Mouse (Mus musculus) kidney, adult 8-10 months (tissue): ENCODE results near the gene Lrrc55.
A peak's percentile ranks its signal among the peaks of the same experiment; 100 is the strongest.

ENCODE experiments used
- DNase-seq, 2 experiments: peaks; one replicate each; pipeline ENCODE4 v3.0.0; 2022

Lrrc55 gene

DNA sequence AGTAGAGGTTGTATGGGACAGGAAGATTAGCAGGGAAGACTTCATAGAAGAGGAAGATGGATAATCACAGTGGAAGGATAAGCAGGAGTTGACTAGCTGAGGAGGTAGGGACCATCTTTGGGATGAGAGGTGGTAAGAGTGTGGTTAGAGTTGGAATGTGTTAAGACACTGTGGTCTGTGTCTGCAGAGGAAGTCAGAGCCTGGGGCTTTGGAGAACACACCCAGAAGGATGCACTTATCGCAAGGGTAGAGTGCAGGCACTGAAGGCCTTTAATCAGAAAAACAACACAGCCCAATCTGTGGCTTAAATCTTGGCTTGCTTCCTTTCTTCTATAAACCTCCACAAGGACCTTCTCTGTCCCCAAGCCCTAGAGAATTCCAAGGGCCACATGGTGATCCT lies 28.7 kb downstream of the Lrrc55 start:
- no peak for DNase-seq

DNA sequence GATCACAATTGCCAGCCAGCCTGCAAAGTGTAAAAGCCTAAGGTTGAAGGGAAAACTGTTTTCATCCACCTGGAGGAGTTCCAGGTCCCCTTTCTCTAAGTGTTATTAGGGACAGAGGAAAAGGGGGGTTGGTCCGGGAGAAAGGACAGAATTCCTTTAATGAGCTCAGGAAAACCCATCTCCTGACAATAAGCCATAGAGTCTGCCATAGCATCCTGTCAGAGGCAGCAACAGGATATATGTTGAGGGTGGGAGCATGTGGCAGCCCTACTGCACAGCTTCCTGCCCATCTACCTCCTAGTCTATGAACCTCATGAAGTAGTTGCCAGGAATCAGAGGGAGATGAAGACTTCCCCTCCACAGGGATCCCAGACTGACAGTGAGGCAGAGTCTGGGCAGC lies 29.4 kb downstream of the Lrrc55 start:
- DNase-seq: no peak

DNA sequence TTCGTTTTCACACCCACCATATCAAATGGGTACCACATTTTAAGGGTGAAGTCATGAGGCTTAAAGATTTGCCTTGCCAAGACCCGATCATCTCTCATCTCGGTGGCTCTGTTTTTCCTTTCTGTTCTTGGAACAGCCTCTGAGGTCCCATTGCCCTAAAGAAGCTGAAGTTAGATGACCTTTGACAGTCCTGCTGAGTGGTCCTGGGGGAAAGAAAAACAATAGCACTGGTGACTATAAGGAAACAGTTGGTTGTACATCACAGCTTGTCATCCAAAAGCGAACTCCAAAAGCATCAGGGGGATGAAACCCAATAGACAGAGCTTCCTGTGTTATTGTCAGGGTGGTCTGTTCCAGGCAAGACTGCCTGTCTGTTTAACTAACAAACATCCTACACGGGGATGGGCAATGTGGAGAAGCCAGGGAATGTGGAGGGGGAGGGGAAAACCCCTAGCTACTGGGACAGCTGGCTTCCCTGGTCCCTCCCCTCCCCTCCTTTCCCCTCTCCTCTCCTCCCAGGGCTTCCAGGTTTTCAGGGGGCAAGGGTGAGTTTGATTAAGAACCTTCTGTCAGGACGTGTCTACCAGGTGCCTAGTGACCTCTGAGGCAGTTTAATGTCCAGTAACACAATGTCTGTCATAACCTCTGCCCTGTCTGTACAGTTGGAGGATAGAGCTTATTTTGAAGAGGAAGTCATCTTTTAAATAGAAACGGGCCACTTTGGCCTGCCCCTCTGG lies 33.5 kb downstream of the Lrrc55 start:
- peak; percentile 23 to 50 for DNase-seq

DNA sequence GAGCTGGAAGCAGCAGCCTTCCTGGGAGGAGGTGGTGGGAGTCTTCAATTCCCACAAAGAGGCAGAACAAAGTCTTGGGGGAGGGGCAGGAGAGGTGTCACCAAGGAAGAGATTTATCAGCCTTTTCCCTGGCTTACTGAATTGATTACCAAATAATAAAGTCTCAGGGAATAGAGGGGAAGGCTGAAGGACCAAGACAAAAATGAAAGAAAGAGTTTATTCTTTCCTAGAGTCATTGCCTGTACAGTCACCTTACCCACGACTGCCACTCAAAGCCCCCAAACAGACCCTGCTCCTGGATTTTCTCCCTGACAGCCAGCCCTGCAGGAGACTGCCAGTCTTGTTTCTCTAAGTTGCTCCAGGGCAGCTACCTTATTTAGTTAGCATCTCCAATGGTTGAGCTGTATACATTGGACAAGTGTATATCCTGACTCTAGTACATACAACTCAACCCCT lies 35.3 kb downstream of the Lrrc55 start:
- no peak for DNase-seq

DNA sequence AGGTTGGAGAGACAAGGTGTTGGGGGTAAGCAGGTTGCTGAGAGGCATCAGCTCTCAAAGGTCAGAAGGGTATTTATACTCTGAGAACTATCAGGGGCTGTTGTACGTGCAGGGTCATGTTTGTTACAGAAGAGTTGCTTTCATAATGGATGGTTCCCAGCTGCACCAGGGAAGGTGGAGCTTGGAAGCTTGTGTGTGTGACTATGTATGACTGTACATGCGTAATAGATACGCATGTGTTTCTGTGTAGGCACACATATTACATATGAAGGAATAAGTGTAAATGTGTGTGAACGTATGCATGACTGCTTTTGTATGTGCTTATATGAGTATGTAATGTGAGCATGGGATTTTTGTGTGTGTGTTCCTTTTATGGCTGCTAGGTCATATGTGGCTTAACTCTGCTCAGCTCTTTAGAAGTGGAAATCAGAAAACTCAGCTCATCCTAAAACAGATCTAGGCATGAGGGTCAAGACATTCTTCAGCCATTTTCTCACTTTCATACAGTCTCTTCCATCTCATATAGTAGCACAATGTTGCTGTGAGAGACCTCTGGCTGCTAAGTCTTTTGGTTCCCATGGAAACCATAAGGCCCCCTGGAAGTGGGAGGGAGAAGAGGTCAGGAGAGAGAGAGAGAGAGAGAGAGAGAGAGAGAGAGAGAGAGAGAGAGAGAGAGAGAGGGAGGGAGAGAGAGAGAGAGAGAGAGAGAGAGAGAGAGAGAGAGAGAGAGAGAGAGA lies 35.9 kb downstream of the Lrrc55 start:
- no peak for DNase-seq

DNA sequence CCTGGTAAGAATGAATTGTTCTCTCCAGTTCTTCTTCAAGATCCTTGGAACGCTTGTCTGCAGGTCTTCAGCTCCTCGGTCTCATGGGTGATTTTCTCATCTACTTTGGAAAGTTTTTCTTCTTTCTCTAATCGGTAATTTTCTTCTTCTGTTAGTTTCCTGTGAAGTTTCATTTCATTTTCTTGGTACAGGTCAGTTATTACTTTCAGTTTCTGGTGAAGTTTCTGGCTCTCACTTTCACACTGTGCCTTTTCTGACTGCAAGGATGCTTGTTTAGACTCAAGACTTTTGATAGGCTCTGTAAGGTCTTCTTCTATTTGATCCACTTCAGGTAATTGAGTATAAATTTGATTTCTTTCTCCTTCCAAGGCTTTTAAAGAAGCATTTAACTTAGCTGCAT lies 39.6 kb downstream of the Lrrc55 start:
- no peak for DNase-seq

DNA sequence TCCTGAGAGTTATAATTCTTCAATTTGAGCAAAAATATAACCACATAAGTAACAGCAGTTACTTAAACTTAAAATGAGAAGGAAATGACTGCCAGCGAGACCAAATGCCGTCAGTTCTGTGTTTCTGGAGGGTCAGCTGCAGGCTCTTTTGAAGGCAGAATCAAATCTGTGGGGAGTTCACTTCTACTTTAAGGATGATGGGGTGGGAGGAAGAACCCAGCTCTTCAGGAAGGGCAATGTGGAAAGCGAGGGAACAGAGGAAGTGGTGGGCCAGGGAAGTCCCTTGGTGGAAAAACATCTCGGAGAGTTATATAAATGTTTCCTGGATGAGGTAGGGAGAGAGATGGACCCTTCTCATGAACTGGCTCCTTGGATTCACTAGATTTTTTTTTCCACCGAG lies 40.9 kb downstream of the Lrrc55 start:
- no peak for DNase-seq

DNA sequence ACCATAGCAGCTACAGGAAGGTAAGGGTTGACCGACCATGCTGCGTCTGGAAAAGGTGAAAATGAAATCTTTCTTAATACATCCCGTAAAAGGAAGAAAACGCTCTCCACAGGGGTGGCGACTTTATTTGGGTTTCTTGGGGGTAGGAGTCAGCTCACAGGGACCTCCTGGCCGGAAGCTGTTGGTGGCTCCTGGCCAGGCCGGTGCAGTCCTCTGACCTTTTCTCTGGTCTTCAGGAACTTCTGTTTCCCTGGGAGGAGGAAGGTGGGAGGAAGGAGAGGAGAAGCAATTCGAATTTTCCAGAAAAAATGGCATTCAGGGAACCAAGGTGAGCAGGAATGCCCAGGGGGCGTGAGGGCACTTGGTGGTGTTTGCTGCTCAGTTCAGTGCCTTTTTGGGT lies 41.7 kb downstream of the Lrrc55 start:
- peak in 1 of 2 experiments; percentile 32 for DNase-seq

DNA sequence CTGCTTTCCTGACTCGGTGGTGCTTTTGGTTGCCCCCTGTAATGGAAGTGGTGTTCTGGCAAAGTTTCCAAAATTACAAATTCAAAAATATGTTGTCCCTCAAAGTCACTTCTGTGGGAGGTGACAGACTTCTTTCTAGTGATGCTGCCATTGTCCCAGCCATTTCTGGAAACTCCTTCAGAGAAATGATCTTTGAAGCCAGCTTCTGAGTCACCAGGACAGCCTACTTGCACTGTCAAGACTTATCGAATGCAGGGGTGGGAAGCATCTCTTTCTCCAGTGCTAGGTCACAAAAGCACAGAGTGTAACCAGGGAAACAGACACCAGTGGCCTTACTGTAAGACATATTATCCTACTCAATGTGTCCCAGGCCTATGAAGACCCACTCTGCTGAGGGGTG lies 45.8 kb downstream of the Lrrc55 start:
- DNase-seq: no peak

DNA sequence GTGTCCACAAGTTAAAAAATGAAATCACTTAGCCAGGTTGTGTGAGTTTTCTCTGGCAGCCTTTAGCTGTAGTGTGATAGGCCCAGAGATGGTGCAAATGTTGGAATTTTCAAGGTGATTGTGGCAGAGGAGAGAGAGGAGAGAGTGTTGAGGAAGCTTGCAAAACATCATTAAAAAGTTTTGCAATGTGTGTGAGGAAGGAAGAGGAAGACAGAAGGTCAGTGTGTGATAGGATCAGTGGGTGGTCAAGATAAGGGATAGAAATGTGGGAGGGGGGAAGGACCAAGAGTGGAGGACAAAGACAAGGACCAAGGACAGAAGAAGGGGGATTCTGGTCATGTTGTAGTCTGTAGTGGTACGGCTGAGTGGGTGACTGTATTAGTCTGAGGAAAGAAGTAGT lies 46.6 kb downstream of the Lrrc55 start:
- DNase-seq: no peak

DNA sequence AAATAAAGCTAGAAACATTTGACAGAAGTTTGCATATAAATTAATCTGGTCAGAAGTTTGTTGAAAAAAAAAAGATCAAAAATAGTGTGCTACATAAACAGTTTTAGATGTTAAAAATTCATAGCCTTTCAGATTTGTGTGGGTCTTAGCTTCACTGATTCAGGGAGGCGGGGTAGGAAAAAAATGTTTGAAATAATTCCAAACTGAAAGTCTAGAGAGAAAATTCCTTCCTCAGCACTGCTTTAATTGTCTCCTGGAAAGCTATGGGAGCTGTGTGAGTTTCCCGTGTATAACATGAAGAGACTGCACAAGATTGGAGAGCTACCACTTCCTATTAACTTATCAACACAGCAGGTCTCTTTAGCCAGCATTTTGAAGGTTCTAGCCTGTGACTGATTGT lies 49.5 kb downstream of the Lrrc55 start:
- no peak for DNase-seq

DNA sequence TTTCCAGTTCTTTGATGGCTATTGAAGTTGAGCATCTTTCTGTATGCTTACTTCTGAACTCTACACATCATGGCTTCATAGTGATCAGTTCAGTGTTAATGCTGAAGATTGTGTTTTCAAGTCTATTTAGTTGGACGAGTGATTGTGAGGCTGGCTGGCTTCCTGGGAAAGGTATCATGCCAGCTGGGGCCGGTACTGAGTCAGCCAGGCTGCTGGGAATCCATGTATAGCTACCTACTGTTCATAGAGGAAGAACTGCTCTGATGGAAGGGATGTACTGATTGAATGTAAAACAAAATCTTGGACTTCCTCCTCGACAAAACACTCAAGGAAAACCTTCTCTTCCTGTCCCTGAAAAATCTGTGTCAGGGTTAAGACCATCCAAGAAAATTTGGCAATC lies 51.7 kb downstream of the Lrrc55 start:
- DNase-seq: no peak

DNA sequence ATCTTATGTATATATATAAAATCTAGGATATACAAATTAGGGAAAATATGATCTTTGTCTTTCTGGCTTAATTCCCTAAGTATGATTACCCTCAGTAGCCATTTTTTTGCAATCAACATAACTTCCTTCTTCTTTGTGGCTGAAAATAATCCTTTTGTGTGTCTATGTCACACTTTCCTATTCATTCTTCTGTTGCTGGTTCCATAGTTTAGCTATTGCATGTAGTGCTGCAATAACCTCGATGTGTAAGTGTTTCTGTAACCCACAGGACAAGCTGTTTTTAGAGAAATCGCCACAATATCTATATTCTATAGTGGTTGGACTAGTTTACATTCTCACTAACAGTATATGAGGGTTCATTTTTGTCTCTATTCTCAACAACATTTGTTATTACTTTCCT lies 52.1 kb downstream of the Lrrc55 start:
- DNase-seq: no peak

DNA sequence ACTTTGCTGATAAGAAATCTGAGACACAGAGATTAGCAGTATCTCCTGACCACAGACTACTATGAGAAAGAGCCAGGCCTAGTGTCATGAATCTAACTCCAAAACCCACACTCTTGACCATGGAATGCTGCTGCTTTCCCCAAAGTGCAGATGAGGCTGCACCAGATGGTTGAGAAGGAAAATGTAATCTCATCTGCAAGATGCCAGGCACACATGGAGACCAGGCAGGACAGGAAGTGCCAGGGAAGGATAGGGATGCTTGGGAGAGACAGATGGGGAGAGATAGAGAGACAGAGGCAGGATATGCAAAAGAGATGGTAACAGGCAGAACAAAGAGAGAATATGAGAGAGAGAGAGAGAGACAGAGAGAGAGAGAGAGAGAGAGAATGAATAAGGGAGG lies 56.2 kb downstream of the Lrrc55 start:
- no peak for DNase-seq

DNA sequence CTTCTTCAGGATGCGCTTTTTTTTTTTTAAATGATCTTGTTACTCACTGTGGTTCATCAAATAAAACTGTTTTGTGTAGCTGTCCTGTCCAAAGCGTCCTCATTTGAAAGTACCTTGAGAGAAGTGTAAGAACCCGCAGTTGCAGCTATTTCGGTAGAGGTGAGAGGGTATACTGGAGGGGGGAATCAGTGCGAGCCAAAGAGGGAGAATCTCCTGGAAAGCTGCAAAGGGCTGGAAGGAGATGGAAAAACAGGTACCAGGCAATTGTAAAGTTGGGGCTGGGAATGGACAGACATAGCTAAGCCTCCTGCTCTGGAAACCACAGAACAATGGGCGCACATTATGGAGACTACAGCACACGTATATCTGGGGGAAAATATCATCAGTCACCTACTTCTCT lies 57.2 kb downstream of the Lrrc55 start:
- no peak for DNase-seq

DNA sequence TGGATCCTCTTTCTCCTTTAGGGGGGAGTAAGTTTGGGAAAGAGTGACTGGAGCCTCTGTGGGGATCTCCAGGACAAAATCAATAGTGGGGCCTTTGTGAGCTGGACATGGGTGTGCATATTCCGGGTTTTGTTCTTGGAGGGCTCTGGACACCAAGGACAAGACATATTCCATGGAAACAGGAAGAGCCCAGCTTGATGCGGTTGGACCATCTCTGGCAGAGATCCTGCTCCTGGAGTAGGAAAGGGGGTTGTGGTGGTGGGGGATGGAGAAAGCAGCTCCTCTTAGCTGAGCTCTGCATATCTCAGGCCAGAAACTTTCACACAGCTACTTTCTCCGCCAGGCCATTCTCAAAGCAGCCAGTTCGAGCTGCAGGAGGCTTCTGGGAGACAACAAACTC lies 57.6 kb downstream of the Lrrc55 start:
- DNase-seq: no peak

DNA sequence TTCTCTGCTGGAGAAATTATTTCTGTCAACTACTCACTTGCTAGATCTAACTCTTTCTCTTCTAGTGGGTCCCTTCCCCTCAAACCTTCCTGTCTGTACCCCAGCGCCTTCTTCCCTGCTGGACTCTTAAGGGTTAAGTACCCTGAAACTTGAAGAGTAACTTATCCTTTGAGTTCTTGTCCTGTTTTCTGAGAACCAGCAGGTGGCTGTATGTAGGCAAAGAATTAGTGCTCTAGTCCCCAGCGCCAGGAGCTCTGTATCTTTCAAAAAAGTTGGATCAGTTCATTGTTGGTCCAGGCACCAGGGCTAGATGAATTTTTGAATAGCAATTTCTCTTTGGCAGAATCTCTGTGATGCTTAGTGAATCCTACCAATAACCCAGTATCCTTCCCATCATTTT lies 58.9 kb downstream of the Lrrc55 start:
- DNase-seq: no peak

DNA sequence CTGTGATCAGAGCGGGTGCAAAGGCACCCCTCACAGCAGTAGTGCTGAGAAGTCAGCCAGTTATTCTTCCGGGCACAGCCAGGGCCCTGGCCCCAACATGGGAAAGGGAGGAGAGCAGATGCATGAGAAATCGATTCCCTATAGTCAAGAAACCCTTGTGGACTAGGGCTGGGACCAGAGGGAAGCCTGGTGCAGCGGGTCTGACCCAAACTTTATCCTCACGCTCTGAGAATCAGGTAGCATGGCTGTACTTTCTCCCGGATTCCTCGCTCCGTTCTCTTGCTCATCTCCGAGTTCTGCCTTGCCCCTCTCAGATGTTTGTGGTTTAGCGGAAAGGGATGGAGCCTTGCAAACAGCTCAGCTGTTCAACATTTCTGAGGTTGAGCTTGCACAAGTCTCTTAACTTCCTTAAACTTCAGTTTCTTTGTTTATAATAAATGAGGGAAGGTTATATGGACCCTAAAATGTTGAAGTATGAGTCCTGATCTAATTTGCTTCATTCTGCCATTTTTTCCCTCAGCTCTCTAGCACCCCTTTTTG lies 59.3 kb downstream of the Lrrc55 start:
- DNase-seq: no peak

DNA sequence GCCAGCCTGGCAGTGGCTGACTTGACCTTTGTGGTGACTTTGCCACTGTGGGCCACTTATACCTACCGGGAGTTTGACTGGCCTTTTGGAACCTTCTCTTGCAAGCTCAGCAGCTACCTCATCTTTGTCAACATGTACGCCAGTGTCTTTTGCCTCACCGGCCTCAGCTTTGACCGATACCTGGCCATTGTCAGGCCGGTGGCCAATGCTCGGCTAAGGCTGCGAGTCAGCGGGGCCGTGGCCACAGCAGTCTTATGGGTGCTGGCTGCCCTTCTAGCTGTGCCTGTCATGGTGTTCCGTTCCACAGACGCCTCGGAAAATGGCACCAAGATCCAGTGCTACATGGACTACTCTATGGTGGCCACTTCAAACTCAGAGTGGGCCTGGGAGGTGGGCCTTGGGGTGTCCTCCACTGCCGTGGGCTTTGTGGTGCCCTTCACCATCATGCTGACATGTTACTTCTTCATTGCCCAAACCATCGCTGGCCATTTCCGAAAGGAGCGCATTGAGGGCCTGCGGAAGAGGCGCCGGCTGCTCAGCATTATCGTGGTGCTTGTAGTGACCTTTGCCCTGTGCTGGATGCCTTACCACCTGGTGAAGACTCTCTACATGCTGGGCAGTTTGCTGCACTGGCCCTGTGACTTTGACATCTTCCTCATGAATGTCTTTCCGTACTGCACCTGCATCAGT lies 60.0 kb downstream of the Lrrc55 start:
- no peak for DNase-seq

DNA sequence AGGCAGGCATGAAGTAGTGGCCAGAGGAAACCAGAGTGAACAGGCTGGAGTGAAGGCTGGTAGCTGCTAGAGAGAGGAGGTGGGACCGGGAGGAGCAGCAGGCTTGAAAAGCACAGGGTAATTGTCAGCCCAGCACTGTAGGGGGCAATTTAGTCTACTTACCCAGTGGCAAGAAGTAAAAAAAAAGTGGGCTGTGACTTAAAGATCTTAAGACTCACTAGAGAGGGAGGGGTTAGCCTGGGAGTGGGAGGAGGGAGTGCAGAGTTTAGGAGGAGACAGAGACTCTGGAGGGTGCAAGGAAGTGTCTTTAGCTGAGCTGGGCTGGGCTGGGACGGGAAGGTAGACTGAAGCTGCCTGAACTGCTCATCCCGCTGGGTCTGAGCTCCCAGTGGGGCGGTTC lies 60.9 kb downstream of the Lrrc55 start, which contains the start of gene Aplnr:
TSS of gene Aplnr (plus strand) at position 137 of the 400 bp plus-strand sequence.
- DNase-seq: peak in 1 of 2 experiments; percentile 16

DNA sequence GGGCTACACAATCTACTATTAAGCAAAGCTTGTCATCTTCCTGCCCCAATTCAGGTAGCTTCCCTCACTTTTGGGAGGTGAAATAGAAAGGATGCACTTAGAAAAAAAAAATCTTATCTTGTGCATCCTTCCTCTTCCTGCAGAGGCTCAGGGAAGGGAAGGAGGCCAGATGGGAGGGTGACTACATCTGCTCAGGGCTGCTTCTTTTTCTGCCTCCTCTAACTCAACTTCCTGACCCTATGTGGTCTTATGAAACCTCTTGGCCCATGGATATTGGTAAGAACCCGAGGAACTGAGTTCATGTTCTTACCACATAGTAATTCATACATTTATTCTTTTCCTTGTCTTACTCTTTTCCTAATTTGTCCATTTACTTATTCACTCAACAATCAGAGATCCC lies 61.9 kb downstream of the Lrrc55 start:
- DNase-seq: no peak

DNA sequence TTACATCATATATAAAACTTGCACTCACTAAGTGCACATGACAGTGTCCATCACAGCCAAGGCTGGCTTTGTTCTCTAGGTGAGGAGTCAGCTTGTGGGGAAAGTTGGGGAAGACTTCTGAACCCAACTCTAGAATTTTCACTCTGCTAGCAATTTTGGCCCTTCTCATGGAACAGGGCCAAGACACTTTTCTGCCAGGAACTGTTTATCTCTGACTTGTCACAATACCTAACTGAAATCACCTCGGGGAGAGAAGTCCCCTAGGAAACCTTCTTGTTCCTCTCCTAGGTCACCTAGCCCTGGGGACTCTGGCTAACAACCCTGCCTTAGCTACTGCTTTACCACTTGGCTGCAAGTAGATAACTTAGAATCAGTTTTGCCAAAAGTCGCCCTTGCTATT lies 64.8 kb downstream of the Lrrc55 start:
- no peak for DNase-seq

DNA sequence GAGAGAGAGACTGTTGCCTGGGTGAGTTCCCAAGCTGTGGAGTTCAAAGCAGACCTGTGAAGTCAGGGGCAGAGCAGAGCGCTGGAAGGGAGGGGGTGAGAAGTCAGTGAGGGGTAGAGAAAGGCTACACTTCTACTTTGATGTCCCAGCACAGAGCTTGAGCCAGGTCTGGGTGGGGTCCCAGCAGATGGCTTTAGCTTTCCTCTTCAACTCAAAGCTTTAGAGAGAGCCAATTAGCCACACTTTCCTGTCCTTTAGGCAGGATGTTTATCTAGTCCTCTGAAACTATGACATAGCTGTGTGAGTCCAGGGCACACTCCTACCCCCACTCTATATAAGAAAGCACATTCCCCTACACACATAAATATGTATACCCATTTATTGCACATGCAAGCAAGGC lies 65.3 kb downstream of the Lrrc55 start:
- no peak for DNase-seq

DNA sequence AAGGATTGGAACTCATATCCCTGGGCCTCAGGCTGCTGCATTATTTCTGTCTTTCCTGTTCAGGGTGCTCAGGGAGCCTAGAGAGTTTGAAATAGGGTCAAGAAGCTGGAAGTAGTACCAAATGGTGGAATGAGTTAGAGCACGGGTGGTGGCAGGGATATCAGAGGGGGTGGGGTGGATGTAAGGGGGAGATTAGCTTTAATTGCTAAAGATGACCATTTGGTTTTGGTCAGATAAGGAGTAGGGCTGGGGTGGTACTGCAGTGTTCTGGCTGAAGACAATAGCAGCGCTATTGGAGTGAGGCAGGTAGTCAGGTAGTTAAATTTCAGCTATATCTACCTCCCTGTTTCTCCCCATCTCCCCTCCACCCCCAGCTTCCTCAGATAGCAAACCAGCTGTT lies 65.8 kb downstream of the Lrrc55 start:
- DNase-seq: no peak
